Mouse (Mus musculus) lung, adult 18-20 months (tissue): ENCODE measurements at regions not wholly inside any gene's neighbourhood (a gene's known extent, or its start where the extent isn't known, plus 50 kb on each side); places are given as distances from the start of the nearest gene placed in this dataset.
A peak's percentile ranks its signal among the peaks of the same experiment; 100 is the strongest.

Experiments used
- DNase-seq, 2 experiments: peaks; one replicate each; pipeline ENCODE4 v3.0.0; 2022; ENCODE audit warnings: mixed read lengths in 2 of 2

DNA sequence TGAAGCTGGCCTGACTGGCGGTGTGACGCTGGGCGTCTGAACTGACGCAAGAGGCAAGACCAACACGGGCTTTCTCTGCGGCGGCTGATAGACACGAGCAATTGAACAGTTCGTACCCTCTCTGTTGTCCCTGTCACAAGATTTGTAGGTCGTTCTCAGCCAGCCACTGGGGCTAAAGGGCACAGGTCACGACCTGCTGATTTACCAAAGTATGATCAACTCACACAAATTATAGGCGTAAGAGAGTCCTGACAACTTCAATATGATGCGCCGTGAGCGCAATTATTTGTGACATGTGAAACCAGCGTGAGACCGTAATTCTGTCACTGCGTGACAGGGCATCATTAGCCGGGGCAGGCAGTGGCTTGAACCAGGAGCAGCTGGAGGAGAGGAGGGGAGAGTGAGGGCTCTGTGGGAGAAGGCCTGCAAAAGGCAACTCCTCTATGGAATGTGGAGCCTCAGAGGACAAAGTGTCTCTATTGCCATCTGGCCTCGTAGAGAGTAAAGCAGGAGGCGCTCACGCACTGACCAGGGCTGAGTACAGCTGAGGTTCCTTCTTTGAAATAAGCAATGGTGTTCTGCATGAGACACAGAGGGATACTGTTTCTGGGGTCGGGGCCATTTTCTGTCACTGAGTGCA, 181.4 kb upstream of the Habp2 start:
- peak in 1 of 2 experiments; percentile 24 for DNase-seq

DNA sequence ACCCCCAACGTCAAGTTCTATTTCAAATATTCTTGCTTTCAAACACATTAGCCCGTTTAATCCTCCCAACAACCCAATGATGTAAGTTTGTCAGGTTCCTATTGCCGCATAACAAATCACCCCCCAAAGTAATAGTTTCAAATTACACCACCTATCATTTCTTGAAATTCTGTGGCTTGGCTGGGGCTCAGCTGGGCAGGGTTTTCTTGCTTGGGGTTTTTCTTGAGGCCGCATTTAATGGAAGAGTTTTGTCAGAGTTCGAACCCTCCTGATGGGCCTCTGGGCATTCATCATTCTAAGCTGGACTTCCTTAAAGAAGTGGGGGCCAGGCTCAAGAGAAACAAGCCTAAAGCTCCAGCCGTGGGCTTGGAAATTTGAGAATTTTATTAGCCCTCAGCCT, 178.1 kb upstream of the Habp2 start:
- DNase-seq: no peak

- no peak for DNase-seq
Observed at GRCm38 (mm10) chr19:56115552-56116284, 171.2 kb upstream of the Habp2 start.

DNA sequence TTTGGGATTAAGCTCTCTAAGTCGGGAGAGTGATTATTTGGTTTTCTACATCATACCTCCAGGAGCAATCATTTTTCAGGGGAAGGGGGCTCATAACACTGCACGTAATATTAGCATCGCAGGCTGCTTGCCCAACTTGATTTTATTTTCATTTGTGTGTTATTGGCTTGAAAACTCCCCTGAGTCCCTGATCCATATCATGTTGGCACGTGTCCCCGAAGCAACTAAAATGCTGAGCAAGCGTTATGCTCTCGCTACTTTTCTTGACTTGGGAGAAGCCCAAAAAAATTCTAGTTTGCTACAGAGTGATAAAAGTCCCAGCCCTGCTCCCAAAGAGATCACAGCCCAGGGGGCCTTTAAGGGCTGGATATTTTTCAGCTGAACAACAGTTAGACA, 170.7 kb upstream of the Habp2 start:
- no peak for DNase-seq

GRCm38 (mm10) chr19:56120723-56121122, 166.2 kb upstream of the Habp2 start:
- no peak for DNase-seq

DNA sequence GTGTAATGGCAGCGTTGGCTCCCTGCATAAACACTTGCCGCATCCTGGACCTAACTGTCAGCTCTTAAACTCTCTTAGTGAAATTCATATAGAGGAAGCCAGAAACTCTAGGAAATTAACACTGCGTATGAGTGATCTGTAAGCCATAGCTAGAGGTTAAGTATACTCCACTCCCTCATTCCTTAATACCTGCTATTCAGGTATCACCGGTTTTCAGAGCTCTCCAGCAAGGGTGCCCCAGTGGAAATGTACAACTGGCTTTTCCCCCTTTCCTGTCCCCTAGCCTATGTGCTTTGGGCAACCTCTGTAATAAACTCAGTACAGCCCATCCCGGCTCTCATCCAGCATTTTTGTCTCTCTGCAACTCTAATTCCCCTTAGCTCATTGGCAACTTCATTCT, 164.8 kb upstream of the Habp2 start:
- peak in 1 of 2 experiments; percentile 23 for DNase-seq

GRCm38 (mm10) chr19:56131556-56131955, 155.4 kb upstream of the Habp2 start:
- DNase-seq: no peak

- DNase-seq: no peak
Observed at GRCm38 (mm10) chr19:56132911-56133562, 153.9 kb upstream of the Habp2 start.

DNA sequence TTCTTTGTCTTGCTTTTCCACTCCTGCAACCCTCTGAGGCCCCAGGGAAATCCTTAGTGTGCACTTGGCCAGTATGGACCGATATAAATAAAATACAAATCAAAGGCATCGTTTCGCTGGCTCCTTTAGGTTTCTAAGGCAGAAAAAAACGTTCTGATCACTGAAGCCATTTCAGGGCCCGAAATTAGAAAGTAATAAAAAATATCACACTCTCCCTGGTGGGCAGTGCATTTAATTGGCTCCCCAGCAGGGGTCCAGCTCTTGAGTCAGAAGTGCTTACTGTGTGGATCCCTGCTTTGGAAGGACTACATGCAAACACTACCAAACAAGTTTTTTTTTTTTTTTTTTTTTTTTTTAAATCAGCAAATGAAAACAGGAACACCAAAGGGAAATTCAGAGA, 153.4 kb upstream of the Habp2 start:
- no peak for DNase-seq

DNA sequence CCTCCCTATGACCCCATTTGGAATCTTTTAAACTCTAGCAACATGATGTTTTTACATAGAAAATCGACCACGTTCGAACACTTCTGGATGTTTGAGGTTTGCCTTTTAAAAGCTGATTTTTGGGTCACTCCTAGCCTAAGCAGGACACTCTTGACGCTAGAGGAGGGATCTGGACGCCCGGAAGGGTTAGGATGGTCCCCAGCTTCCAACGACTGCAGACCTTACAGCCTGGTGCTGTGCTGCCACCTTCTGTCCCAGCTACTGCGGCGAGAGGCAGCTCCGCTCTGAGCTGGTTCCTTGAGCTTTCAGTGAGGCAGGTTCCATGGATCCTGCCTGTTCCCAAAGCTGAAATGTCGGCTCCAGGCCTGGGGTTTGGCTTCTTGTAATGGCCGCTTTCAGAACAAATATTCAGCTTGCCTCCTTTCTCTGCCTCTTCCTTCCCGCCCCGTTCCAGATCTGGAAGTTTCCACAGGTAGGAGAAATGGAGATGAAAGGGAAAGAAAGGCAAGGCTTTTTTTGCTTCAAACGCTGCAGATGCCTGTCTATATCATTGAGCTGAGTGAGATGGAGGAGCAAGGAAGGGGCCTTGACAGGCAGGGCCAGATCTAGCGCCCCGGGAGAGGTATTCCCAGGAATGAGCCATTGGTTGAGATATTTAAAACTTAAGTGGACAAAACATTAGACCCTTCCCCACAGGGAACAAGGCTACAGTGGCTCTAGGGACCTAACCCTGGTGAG, 152.7 kb upstream of the Habp2 start:
- peak; percentile 45 for DNase-seq

DNA sequence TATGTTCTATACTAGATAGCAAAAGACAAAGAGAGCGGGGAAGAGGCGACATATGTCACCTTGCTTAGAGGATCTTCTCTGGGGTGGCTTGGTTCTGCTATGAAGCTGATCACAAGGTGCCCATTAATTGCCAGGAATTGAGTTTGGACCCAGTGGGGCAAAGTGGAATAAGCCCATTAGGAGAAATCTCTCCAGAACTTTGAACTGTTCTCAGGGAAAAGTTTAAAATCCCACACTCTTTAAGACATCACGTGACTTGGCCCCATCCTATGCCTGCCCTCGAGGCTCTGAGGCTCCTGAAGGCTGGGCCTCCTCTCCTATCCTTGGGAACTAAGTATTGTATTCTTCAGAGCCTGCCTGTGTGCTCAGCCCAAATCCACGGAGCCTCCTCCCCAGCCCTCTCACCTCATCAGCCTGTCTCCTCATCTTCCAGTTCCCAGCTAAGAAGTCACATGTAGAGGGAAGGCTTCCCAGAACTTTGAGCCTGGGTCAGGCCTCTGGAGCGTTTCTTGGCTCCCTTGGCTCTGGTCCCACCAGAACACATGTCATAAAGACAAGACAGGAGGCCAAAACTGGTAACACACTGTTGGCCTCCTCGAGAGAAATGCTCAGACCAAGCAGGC, 151.5 kb upstream of the Habp2 start:
- DNase-seq: peak; percentile 30 to 45

DNA sequence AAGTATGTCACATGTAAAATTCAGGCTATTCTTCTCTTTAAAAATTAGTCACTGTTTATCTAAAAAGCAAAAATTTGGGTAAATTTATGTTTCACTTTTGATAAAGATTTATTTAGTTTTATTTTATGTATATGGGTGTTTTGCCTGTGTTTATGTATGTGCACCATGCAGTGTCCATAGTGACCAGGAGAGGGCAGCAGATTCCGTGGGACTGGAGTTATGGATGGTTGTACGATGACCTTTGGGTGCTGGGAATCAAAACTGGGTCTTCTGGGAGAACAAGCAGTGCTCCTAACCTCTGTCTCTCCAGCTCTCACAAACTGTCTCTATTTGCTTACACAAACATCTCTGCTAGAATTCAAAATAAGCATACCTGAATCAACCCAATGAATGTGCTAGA, 146.4 kb upstream of the Habp2 start:
- no peak for DNase-seq

DNA sequence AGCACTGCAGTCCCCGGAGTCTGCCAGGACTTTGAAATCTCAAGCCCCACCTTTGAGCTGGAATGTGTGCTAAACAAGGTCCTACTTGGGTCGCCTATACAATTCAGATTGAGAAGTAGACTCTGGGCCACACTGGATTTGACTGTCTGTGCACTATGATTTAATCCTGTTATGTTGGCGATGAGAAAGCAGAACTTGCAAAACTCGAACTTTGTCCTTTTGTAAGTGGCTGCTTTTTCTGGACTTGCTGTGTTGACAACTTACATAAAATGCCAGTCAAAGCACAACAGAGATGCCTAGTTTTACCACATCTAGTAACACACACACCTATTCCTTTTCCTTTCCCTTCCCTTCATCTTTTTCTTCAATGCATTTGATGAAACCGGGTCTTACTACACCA, 142.7 kb upstream of the Habp2 start:
- DNase-seq: no peak

GRCm38 (mm10) chr19:56157120-56157519, 129.8 kb upstream of the Habp2 start:
- no peak for DNase-seq

GRCm38 (mm10) chr19:56162156-56162555, 124.8 kb upstream of the Habp2 start:
- peak; percentile 25 to 50 for DNase-seq

DNA sequence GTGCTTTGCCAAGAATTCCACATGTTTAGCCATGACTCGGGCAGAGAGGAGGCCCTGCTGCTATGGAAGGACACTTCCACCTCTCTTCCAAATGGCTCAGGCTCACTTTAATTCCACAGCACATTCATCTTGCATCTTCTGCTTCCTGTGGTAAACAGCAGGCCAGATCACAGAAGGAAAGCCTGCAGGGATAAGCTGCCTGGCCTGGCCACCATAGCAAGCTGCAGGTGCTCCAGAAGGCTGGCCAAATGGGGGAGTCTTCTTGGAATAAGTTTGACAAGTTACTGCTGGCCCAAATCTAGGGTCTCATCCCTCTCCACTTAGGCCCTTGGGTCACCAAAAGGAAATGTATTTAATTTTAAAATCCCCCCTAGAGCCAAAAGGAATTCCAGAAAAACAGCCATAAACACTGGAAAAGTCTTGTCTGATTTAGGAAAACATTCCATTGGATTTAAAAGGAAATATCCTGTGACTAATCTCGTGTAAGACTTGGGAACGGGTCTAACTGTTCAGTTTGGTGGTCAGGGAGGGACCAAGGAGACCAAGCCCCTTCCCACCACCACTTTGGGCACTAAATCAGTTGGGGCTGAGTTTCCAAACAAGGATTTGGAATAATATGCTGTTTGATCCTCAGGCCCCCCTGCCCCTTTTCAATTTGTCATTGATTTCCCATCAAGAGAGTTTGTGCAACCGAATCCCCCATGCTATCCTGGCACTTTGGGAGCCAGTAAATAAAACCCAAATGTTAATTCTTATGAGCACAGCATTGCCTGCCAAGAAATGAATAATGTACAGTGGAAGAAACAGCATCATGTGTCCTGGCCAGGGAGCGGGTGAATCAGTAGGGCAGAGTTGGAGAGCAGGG, 117.6 kb upstream of the Habp2 start:
- DNase-seq: no peak

DNA sequence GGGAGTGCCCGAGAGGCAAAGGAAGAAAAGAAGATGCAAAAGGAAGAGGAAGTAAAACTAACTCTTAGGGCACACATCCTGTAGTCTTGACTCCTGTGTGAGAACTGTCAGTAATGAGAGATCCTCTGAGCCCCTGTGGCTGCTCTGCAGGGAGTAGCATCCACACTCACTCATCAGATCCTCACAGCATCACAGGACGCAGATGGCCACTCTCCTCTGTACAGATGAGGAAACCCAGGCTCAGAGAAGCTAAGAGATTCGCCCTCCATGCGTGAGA, 117.0 kb upstream of the Habp2 start:
- no peak for DNase-seq

DNA sequence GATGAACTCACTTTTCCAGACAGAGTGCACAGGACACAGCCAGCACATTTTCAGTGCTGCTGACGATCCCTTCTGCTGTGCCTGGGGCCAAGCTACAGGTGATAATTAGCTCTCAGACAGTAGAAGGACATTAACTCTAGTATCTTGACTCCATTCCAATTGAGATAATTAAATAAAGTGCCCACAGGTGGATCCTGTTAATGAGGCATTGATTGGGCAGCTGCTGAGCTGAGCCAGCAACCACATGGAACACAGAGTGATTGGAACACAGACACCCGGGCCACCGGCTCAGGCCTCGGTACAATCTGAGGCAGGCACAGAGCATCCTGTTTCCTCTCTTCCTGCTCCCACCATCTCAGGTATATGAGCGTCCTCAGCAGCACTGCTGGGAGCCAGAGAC, 114.5 kb upstream of the Habp2 start:
- no peak for DNase-seq

DNA sequence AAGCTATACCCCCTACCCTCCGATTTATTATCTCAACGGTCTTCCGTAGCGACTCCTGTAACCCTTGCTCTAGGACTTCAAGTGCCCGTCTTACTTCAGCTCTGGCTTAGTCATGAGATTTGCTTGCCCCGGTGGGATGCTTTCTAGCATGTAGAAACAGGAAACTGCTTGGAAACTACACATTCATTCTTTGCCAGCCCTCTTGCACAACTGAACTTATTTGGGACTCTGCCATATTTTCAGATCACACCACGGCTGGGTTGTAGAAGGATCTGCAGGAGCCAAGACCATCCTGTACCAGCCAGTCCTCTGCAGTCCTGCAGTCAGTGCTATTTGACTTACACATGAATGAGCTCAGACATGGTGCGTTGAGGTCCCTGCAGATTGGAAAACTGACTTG, 110.9 kb upstream of the Habp2 start:
- DNase-seq: peak; percentile 40 to 63

GRCm38 (mm10) chr19:56177231-56177745, 109.6 kb upstream of the Habp2 start:
- DNase-seq: no peak

DNA sequence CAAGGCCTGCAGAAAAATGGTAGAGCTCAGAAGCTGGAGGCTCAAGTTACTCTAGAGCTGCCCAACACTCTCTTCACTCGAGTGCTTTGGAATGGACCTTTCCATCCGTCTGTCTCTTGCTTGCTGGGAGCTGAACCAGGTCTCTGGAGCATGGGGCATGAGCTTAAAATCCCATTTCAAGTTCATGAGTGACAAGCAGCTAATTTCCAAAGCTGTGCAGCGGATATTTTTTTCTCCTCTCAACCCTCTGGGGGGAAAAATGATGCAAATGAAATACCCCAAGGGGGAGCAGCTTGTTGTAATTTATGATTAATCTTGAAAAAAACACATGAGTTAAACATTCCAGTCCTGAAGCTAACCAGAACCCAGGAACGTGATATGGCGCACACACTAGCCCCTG, 101.2 kb upstream of the Habp2 start:
- no peak for DNase-seq

- no peak for DNase-seq
Observed at GRCm38 (mm10) chr19:56189185-56189584, 97.8 kb upstream of the Habp2 start.
